Mouse (Mus musculus): ENCODE measurements at regions not wholly inside any gene's neighbourhood (a gene's known extent, or its start where the extent isn't known, plus 50 kb on each side); places are given as distances from the start of the nearest gene placed in this dataset.

DNA sequence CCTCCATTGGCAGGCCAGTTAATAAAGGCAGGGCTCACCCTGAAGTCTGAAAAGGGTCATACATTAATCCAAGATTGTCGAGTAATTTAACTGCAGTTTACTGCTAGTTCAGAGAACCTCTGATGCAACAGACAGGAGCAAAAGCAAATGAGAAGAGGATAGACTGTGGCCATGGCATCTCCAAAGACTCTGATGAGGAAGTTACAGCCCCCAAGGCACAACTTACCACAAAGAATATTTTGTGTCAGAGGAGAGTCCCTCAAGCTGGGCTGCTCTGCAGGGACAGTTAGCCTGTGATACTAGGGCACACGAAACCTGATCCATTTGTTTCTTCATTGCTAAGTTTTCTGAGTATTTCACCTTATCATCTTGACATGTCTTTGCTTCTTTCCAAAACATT is 130.9 kb upstream of the Sesn3 start:
- Histone ChIP-seq H3K36me3 (ENCODE audit: control insufficient read depth, insufficient read depth, low read length) (no peaks in the 10 kb centered on the region), H3K4me1 (ENCODE audit: control insufficient read depth, insufficient read depth, insufficient read length, low read length) (no peaks in the 10 kb centered on the region), H3K27me3 (ENCODE audit: control insufficient read depth, insufficient read depth, low read length) (no peaks in the 10 kb centered on the region), H3K4me3 (ENCODE audit: low read depth, low read length) (no peak overlapping the region), H3K27ac (ENCODE audit: insufficient read depth, low read depth, low read length) (no peak overlapping the region)
- WGBS = 49% methylated on average over 2 of the region's 2 CpGs
- TF ChIP-seq CTCF (IDR thresholded peaks at IDR 0.05; ENCODE audit: extremely low read depth, insufficient read length, insufficient replicate concordance, low read depth, low read length) (no peak), POLR2A (IDR thresholded peaks at IDR 0.05; ENCODE audit: low read depth, low read length) (no peak)

GRCm38 (mm10) chr9:14147088-14147487 is 127.8 kb upstream of the Sesn3 start:
- no peak for TF ChIP-seq POLR2A (IDR thresholded peaks at IDR 0.05; ENCODE audit: low read depth, low read length)
- no peak for TF ChIP-seq CTCF (IDR thresholded peaks at IDR 0.05; ENCODE audit: extremely low read depth, insufficient read length, insufficient replicate concordance, low read depth, low read length)
- whole genome bisulfite sequencing = 78% methylated on average over 7 of the region's 7 CpGs
- no peaks in the 10 kb centered on the region for H3K36me3 ChIP-seq (ENCODE audit: control insufficient read depth, insufficient read depth, low read length)
- H3K27me3 ChIP-seq (ENCODE audit: control insufficient read depth, insufficient read depth, low read length) = no peaks in the 10 kb centered on the region
- H3K4me3 ChIP-seq (ENCODE audit: low read depth, low read length) = no peak overlapping the region
- no peak overlapping the region for H3K27ac ChIP-seq (ENCODE audit: insufficient read depth, low read depth, low read length)
- no peaks in the 10 kb centered on the region for H3K4me1 ChIP-seq (ENCODE audit: control insufficient read depth, insufficient read depth, insufficient read length, low read length)

DNA sequence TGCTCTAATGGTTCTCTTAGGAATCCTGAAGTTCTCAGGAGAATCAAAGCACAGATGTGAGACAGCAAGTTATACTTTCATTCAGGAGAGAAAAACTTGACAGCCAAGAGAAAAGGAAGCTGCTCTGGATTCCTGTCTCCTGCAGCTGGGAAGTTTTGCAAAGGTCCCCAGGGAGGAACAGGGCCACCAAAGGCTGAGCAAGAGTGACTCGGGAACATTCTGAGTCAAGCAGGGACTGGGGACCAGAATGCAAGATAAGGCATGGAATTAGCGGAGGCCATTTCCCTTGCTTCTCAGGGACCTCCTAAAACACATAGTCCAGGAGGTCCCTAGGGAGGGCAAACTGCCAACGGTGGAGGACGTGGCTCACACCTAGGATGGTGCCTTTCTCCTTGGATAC is 127.1 kb upstream of the Sesn3 start:
- no peaks in the 10 kb centered on the region for H3K36me3 ChIP-seq (ENCODE audit: control insufficient read depth, insufficient read depth, low read length)
- no peak overlapping the region for H3K27ac ChIP-seq (ENCODE audit: insufficient read depth, low read depth, low read length)
- no peaks in the 10 kb centered on the region for H3K27me3 ChIP-seq (ENCODE audit: control insufficient read depth, insufficient read depth, low read length)
- 66% methylated on average over 4 of the region's 4 CpGs for WGBS
- no peak overlapping the region for H3K4me3 ChIP-seq (ENCODE audit: low read depth, low read length)
- TF ChIP-seq POLR2A (IDR thresholded peaks at IDR 0.05; ENCODE audit: low read depth, low read length) (no peak), CTCF (IDR thresholded peaks at IDR 0.05; ENCODE audit: extremely low read depth, insufficient read length, insufficient replicate concordance, low read depth, low read length) (no peak)
- no peaks in the 10 kb centered on the region for H3K4me1 ChIP-seq (ENCODE audit: control insufficient read depth, insufficient read depth, insufficient read length, low read length)

GRCm38 (mm10) chr9:14150288-14150687 is 124.6 kb upstream of the Sesn3 start:
- H3K4me3 ChIP-seq (ENCODE audit: low read depth, low read length) = no peak overlapping the region
- no peaks in the 10 kb centered on the region for H3K4me1 ChIP-seq (ENCODE audit: control insufficient read depth, insufficient read depth, insufficient read length, low read length)
- no peaks in the 10 kb centered on the region for H3K27me3 ChIP-seq (ENCODE audit: control insufficient read depth, insufficient read depth, low read length)
- no peaks in the 10 kb centered on the region for H3K36me3 ChIP-seq (ENCODE audit: control insufficient read depth, insufficient read depth, low read length)
- WGBS = 87% methylated on average over 9 of the region's 9 CpGs
- no peak overlapping the region for H3K27ac ChIP-seq (ENCODE audit: insufficient read depth, low read depth, low read length)
- no peak for TF ChIP-seq CTCF (IDR thresholded peaks at IDR 0.05; ENCODE audit: extremely low read depth, insufficient read length, insufficient replicate concordance, low read depth, low read length)
- TF ChIP-seq POLR2A (IDR thresholded peaks at IDR 0.05; ENCODE audit: low read depth, low read length) = no peak

DNA sequence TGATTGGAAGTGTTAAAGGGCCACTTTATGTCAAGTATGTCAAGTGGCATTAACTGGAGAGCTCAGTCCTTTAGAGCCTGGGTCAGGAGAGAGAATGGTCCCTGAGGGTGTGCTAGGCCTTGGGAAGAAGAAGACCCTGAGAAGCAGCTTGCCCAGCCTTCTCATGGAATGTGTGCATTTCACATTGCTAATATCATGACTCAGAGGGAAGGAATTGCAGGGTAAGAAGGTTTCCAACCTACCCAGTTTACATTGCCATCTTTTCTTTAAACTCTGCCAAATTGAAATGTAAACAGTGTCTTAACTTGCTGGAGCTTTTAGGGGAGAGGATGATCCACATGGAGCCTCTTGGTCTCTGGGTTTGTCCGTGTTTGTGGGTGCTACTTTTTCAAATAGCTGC is 117.9 kb upstream of the Sesn3 start:
- 69% methylated on average over 1 of the region's 1 CpGs for WGBS
- no peak overlapping the region for H3K27ac ChIP-seq (ENCODE audit: insufficient read depth, low read depth, low read length)
- no peak for TF ChIP-seq POLR2A (IDR thresholded peaks at IDR 0.05; ENCODE audit: low read depth, low read length)
- TF ChIP-seq CTCF (IDR thresholded peaks at IDR 0.05; ENCODE audit: extremely low read depth, insufficient read length, insufficient replicate concordance, low read depth, low read length) = no peak

DNA sequence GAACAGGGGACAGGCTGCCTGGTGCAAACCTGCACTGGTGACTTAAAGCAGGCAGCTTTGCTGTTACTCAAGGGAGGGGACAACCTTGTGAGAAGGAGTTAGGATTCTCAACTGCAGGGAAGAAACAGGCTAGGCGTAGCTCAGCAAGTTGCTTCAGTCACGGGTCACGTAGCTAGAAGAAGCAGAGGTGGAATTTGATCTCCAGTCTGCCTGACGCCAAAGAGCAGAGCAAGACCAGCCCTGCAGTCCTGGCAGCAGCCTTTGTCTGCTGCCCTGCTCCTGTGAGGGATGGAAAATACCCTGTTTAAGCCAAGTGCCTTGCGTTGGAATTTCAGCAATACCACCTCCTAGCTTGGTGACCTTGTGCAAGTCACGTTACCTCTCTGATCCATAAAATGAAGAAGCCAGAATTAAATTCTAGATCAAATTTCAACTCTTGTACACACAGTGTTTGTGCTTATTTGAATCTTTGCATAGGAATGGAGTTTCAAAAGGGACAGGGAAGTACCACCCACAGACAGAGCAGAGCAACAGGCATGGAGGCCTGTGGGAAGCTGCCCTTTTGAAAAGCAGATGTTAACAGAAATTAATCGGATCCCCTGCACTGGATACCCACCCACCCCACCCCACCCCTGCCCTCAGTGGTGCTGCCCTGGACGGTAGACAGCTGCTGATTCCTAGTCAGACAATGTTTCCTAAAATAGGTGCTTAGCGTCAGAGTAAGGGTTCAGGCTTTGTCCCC is 116.6 kb upstream of the Sesn3 start:
- no peak for TF ChIP-seq POLR2A (IDR thresholded peaks at IDR 0.05; ENCODE audit: low read depth, low read length)
- no peak for TF ChIP-seq CTCF (IDR thresholded peaks at IDR 0.05; ENCODE audit: extremely low read depth, insufficient read length, insufficient replicate concordance, low read depth, low read length)
- Histone ChIP-seq H3K36me3 (ENCODE audit: control insufficient read depth, insufficient read depth, low read length) (no peaks in the 10 kb centered on the region), H3K4me1 (ENCODE audit: control insufficient read depth, insufficient read depth, insufficient read length, low read length) (no peaks in the 10 kb centered on the region; the same call in 1 of the 2 replicates), H3K27me3 (ENCODE audit: control insufficient read depth, insufficient read depth, low read length) (no peaks in the 10 kb centered on the region), H3K27ac (ENCODE audit: insufficient read depth, low read depth, low read length) (no peak overlapping the region), H3K4me3 (ENCODE audit: low read depth, low read length) (no peak overlapping the region)
- 58% methylated on average over 9 of the region's 9 CpGs for WGBS

More for the DNA sequence above, 117.9 kb upstream of the Sesn3 start:
- H3K27me3 ChIP-seq (ENCODE audit: control insufficient read depth, insufficient read depth, low read length) = no peaks in the 10 kb centered on the region
- no peaks in the 10 kb centered on the region; the same call in 1 of the 2 replicates for H3K4me1 ChIP-seq (ENCODE audit: control insufficient read depth, insufficient read depth, insufficient read length, low read length)
- no peaks in the 10 kb centered on the region for H3K36me3 ChIP-seq (ENCODE audit: control insufficient read depth, insufficient read depth, low read length)
- H3K4me3 ChIP-seq (ENCODE audit: low read depth, low read length) = no peak overlapping the region

DNA sequence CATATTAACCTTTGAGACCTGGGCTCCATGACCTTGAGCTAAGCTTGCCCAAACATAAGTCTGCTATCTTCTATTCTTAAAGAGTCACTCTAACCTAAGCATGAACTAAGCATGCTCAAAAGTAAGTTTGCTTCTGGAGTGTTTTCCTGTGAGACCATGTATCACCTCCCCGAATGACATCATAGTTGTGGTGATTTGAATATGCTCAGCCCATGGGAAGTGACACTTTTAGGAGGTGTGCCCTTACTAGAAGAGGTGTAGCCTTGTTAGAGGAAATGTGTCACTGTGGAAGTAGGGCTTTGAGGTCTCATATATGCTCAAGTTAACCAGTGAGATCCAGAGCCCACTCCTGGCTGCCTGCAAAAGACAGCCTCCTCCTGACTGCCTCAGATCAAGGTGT is 114.7 kb upstream of the Sesn3 start:
- Histone ChIP-seq H3K4me1 (ENCODE audit: control insufficient read depth, insufficient read depth, insufficient read length, low read length) (no peaks in the 10 kb centered on the region; the same call in 1 of the 2 replicates), H3K27ac (ENCODE audit: insufficient read depth, low read depth, low read length) (no peak overlapping the region), H3K4me3 (ENCODE audit: low read depth, low read length) (no peak overlapping the region), H3K27me3 (ENCODE audit: control insufficient read depth, insufficient read depth, low read length) (no peaks in the 10 kb centered on the region), H3K36me3 (ENCODE audit: control insufficient read depth, insufficient read depth, low read length) (no peaks in the 10 kb centered on the region)
- 98% methylated on average over 1 of the region's 1 CpGs for WGBS
- no peak for TF ChIP-seq CTCF (IDR thresholded peaks at IDR 0.05; ENCODE audit: extremely low read depth, insufficient read length, insufficient replicate concordance, low read depth, low read length)
- no peak for TF ChIP-seq POLR2A (IDR thresholded peaks at IDR 0.05; ENCODE audit: low read depth, low read length)

Data from small intestine, adult 2 months (tissue).